Mouse (Mus musculus): Measurements from ENCODE around the gene Brca1.
A peak's percentile ranks its signal among the peaks of the same experiment; 100 is the strongest.
"Not testable (repeated sequence)": the region's sequence is repeated elsewhere in the genome, so short reads cannot be mapped to it uniquely, and the experiment has no call there.

The Brca1 gene

DNA sequence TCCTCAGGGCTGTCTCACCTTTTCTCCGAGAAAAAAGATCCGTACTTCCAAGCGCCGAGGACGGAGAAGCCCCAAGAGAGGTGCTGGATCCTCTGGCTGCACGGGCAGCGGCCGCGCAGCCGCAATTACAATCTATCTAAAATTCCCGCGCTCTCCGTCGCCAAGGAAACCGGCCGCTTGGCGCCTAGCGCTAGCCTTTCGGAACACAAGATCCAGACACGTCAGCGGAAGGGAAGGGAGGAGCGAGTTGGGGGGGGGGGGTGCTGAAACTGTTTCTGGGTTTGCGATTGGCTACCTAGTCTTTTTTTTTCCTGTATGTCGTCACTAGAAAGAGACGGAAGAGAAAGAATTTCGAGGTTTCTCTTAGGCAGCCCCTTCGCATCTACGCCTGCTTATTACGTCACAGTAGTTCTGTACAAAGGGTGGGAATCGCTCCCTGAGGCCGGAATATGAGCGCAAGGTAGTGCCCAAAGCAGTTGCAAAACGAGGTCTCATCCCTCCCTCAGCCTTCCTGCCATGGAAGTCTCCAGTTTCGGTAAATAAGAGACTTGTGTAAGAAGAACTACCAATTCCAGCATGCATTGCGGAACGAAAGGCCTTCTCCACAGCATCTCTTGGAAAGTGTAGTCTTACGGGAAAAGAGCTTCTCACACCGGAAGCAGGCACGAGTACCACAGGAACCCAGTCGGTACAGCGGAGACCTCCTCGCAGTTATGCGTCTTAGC is at the start of gene Brca1, which contains the start of gene Nbr1:
Gene Brca1, minus strand, starts transcription at position 205 of the 725 bp plus-strand sequence.
Gene Nbr1, plus strand, starts transcription at position 399 of the 725 bp plus-strand sequence.
- peak; percentile 92 for DNase-seq (ENCODE audit: low spot score)

DNA sequence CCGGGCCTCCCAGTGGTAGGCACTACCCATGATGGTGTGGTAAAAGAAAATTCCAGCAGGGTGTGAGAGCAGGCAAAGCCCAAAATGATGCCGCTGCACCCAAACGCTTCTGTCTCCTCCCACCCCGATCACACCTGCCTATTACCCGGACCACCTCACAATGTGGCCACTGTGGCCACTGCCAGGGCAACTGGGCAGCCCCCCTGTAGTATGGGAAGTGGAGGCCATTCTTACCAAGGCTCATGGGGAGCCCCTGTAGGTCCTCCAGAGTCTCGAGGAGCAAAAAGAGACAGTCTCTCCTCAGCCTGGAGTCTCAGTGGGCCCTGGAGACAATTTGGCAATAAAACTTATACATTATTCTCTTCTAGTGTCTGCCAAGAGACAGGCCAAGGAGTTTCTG is 47.4 kb upstream of the Brca1 start, which contains the start of gene Gm11634:
Gene Gm11634, minus strand, starts transcription at position 101 of the 400 bp plus-strand sequence.
- DNase-seq (ENCODE audit: low spot score): no peak

DNA sequence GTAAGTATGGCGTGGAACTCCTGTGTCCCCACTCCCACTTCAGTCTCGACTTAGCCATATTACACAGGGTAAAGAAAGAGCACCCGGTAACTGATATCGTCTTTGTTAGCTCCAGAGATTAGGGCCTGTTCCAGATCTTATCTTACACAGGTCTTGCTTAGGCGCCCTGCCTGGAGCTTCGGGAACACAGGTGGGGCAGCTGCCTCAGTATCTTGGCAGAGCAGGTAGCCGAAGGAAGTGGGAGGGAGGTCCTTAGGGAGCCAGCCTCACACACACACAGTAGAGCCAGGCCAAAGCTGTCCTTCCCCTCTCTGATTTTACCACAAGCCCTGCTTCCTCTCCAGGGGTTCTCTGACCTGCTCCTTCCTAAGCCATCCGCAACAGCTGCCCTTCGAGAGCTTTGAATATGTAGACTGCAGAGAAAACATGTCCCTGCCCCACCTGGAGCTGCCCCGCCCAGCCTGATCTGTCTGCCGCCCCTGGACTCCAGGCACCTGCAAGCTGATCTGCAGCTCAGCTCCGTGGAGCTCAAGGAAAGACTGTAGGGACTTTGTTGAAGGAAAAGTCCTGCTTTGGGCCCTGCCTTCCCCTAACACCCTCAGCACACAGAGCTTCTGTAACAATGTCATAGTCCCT is 38.4 kb upstream of the Brca1 start:
- DNase-seq (ENCODE audit: low spot score): no peak

DNA sequence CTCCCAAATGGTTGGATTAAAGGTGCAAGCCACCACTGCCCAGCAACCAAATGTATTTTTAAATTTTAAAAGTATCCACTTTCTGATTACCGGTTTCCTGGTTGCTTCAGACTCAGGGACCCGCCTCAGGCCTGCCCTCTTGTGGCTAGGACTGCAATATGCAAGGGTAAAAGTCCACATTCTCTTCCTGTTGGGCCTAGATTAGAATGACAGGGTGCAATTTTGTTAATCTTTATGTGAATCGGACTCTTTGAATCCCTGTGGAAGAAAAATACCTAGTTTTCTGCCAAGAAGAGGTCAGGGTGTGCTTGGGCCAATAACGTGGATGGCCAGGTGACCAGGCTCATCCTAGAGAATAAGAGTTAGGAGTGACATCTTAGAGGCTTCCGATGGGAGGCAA is 37.7 kb upstream of the Brca1 start:
- peak; percentile 62 for DNase-seq (ENCODE audit: low spot score)

DNA sequence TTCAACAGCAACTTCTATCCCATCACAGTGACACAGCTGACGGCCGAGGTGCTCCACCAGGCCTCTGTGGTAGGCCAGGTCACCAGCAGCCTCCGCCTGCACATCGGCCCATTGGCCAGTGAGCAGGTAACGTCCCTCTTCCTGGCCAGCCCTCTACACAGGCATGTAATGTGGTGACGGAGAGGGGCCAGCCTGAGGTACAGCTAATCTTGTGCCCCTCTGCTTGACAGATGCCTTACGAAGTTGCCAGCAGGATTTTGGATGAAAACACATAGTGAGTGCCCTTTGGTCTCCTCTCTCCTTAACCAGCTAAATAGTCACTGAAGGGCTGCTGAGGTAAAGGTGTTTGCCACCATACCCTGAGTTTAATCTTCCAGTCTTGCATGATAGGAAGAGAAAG is 37.1 kb upstream of the Brca1 start:
- no peak for DNase-seq (ENCODE audit: low spot score)

DNA sequence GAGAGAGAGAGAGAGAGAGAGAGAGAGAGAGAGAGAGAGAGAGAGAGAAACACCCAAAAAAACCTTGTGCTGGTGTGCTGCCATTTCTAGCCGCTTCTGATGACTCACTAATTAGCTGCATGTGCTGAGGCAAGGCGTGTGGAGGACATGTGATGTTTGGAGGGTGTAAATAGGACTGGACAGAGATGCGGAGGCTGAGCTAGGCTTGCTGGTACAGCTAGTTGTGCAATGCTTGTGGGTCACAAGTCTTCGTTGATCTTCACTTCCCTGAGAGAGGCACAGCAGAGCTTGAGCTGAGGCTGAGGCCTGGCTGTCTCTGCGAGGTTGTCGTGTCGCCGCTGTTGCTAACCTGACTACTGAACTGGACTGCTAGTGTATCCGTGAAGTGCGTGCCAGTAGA is 35.9 kb upstream of the Brca1 start:
- DNase-seq (ENCODE audit: low spot score): peak; percentile 35

DNA sequence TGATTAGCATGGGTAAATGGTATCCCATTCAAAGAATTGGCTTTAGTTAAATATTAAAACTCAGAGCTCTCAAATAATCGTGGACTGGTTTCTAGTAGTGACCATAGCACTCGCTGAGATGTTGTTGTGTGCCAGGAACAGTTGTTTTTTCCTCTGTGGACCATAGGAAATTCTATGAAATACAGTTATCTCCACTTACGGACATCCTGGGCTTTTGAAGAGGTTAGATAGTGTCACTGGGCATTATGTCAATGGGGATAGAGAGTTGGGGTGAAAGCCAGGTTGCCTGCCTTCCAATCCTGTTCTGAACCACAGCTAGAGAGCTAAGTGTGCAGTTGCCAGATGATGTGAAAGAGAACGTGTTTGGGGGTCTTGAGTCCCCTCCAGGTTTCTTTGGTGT is 34.0 kb upstream of the Brca1 start:
- DNase-seq (ENCODE audit: low spot score): no peak

DNA sequence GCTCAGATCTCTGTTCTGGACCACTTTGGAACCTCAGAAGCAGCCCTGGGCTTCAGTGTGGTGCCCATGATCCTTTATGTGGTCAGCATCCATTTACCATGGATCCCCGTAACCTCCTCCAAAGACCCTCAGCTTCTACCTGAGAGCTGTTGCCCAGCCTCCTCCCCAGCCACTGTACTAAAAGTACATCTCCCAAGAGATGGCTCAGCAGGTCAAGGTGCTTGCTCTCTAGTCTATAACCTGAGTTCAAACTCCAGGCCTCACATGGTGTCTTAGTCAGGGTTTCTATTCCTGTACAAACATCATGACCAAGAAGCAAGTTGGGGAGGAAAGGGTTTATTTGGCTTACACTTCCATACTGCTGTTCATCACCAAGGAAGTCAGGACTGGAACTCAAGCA is 33.3 kb upstream of the Brca1 start:
- DNase-seq (ENCODE audit: low spot score): not testable (repeated sequence)

DNA sequence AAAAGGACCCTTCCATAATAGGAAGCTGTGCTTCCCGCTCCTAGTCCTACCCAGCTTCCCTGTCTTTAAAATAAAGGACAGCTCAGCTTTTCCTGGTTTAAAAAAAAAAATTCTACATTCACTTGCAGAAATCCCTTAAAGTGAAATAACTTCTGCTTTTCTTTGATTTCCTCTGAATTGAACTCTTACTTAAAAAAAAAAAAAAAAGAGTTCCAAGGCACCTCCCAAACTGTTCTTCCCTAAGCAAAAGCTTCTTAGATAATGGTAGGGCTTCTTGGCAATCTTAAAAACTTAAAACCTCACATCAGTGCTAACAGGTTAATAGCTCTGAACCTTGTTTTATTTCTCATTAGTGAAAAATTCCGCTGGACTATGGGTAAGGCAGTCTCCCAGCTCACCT is 31.4 kb upstream of the Brca1 start:
- DNase-seq (ENCODE audit: low spot score): no peak

DNA sequence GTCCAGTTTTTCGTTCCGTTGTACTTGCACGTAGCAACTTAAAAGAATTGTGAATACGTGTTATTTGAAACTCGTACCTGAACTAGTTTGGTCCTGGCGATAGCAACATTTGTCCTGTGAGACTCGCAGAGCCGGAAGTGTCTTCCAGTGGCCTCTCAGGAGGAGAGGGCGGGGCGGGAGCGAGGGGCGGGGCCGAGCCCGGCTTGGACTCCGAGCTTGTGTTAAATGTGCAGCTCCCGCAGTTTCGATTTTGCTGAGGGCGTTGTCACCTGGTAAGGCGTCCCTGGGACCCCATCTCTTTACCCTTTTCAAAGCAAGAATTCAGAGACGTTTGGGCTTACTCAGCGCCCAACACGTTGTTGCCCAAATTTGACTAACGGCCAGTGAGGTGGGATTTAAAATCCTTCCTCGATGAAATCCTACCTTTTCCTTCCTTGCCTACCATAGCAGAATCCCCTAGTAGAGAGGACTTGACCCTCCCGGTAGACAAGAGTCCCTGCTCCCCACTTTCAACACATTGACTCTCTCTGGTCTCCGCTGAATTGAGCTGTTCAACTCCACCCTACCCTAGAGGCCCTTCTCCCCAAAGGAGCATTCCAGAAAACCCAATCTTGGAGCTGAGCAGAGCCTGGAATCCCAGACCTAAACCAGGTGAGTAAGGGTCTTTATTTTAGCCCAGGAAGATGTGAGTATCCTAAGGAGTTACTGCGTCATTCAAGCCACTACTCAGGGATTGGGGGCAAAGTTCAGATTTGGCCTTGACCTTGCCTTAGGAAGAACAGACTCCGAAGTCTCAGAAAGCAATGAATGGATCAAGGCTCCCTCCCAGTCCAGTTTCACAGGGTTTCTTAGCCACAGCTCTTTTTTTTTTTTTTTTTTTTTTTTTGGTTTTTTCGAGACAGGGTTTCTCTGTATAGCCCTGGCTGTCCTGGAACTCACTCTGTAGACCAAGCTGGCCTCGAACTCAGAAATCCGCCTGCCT is 30.6 kb upstream of the Brca1 start, which contains the start of gene Tmem106a:
Gene Tmem106a, plus strand, starts transcription at position 189 of the 982 bp plus-strand sequence.
- DNase-seq (ENCODE audit: low spot score): peak; percentile 68

DNA sequence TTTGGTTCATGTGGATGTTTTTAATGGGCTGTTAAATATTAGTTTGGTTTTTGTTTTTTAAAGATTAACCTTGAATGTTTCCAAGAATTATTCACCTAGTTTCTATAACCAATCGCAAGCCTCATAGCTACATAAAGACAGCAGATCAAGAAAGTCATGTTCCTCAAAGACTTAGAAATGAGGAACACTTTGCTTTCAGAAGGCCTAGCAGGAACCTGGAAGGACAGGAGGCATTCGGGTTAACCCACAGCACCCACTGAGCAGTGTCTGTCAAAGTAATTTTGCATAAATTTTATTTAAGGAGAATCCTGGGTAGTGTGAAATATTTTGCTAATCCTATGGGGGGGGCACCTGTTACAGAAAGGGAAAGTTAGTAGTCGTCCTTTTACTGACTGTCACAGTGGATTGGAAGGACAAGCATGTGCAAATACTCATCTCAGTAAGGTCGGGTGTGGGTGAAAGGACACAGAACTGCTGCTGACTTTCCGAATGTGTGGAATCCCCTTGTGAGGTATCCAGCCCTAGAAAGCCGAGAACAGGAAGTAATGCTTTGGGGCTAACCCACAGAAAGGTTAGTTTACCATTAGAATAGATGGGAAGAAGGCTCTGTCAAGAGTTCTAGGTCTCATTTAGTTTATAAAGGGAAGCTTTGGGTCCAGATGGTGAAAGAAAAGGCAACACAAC is 29.5 kb upstream of the Brca1 start:
- no peak for DNase-seq (ENCODE audit: low spot score)

DNA sequence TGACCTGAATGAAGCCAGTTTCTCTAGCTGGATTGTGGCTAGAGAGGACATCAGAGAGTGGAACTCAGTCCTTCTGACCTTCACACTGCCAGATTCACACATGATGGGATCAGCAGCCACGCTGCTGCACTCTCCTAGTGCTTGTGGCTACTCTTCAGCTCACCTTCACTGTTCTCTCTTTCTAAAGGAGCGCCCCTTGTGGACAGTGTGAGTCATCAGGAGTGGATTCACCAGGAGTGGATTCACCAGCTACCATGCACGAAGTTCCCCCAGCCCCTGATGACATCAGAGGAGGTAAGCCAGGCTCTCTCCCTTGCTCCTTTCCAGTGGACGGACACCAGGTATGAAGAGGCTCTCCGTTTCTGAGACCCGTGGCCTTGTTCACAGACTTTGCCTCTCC is 24.4 kb upstream of the Brca1 start:
- no peak for DNase-seq (ENCODE audit: low spot score)

DNA sequence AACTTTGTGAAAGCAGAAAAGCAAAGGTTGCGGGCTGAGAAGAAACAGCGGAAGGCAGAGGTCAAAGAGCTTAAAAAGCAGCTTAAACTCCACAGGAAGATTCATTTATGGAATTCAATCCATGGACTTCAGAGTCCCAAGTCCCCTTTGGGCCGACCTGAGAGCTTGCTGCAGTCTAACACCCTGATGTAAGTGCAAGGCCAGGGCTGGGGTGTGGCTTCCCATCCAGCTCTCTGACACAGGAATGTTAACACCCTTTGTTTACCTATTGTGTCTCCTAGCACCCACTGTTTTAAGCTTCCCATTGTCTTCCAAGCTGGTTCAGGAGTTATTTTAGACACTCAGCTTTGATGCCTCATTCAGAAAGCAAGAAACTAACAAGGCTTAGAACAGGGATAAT is 16.7 kb upstream of the Brca1 start:
- no peak for DNase-seq (ENCODE audit: low spot score)

DNA sequence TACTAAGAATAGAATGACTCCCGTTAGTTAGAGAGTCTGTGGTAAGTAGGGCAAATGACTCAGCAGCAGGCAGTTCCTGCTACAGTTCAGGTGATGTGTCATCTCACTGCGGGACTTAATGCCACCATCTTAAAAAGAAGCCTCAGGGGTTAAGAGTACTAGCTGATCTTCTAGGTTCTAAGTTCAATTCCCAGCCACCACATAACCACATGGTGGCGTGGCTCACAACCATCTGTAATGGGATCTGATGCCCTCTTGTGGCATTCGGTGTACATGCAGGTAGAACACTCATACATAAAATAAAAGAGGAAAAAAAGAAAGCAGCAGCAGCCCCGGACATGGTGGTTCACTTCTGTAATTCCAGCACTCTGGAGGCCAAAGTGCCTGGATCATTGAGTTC is 10.6 kb upstream of the Brca1 start:
- DNase-seq (ENCODE audit: low spot score): peak; percentile 55

DNA sequence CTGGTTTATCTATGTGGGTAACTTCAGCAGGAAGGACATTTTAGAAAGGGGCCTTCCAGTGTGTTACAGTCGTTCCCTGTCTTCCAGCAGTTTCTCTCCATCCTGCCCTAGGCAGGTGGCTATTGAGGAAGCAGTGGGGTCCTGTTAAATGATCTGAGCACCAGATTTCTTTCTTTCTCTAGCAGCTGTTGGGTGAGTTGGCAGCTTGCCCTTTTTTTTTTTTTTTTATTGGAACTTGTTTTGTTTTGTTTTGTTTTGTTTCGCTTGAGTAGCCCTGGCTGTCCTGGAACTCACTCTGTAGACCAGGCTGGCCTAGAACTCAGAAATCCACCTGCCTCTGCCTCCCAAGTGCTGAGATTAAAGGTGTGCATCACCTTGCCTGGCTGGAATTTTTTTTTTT is 5.2 kb upstream of the Brca1 start:
- no peak for DNase-seq (ENCODE audit: low spot score)

DNA sequence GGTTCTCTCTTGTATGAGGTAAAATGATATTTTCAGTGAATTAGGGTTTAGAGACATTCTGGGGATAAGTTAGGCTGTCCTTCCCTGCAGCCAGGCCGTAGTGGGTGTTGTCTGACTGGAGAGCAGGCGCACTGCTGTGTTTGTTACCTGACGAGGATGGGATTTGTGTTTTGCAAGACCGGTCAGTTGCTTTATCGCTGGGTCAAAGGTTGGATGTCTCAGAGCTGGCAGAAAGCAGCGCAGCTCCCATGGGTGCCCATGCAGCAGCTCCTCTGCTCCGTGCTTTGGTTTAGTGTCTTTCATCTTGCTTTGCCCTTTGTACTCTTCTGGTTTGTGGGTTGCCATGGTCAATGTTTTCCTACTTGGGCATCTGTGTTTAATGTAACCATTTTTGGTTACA is 4.8 kb upstream of the Brca1 start:
- DNase-seq (ENCODE audit: low spot score): no peak

DNA sequence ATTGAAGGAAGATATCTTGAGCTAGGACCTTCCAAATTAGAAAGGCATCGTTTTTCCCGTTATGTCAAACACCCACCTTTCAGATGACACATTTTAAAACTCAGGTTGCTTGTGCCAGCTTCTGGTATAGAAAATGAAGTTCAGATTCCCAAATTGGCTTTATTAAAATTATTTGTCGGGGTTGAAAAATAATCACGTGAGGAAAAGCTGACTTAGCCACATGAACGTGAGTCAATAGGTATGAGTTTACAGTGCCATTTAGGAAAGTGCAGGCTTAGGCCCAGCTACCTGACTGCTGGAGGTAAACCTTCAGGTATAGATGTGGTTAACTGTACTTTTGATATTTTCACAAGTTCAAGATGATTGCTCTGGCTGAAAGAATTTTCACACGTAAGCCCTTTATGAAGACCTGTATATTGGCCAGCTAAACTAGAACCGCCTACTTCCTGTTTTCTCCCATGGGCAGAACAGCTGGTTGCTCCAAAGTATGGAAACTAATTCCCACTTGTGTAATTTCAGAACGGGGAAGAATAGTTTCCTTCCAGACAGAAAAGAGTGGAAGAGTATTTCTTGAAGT is 1.7 kb upstream of the Brca1 start:
- no peak for DNase-seq (ENCODE audit: low spot score)

DNA sequence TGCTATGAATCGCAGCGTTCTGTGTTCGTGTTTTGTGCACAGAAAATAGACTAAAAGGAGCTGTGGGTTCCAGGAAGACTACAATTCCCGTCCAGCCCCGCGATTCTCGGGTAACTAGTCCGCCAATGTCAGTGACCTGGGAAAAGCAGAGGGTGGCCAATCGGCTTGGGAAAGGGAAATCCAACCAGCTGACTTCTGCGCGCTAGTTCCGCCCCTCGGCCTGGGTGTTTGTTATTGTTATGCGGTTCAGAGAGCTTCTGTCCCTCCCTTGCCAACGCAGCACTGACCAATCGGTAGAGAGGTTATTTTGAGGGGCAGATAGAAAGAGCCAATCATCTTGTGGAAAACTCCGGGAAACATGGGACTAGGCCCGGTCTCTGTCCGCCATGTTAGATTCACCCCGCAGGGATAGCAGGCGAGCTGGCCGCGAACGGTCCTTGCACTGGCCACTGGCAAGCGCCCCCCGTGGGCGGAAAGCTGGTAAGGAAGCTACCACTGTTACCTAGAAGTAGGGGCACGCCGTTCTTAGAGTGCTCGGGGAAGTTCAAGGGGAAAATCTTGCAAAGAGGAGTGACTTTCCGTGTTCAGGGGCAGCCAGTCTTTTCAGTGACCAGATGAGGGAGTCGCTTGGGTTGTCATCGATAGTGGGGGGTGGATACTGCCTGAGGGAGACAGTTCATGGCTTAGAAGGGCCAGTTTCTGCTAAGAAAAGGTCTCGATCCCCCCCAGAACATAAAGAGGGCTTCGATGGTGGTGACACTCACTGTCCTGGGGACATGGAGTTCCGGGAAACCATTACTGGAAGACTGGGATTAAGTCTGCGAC is 933 bp upstream of the Brca1 start:
- DNase-seq (ENCODE audit: low spot score): peak; percentile 100

DNA sequence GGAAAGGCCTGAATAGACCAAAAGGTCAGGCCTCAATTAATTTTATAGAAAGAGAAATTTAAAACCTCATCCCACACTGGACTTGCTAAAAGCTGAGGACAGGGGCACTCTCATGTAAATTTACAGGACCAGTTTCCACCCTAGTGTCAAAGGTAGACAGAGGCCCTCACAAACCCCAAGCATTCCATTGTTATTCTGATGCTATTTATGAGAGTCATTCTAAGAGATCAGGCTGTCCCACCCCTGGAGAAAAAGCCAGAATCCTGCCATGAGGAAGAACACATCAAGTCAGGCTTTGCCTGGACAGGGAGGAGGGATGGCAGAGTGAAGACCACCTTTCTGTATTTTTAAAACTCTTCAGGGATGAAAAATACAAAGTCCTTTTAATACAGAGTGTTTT is 3.2 kb downstream of the Brca1 start:
- no peak for DNase-seq (ENCODE audit: low spot score)

DNA sequence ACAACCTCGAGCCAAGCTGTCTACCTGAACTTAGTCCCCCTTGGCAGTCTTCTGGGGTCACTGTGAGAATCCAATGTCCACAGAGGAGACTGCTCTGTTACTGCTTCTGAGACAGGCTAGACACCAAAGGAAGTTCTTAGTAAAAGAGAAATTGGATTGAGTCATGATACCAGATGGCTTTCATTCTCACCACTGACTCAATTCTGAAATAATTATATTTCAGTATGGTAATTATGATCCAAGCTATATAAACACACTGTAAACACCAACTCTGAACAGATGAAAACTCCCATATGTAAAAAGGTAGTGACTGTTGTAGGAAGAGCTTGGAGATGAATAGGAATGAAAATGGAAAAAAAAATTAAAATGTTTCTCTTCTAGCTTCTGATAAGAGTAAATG is 7.6 kb downstream of the Brca1 start:
- DNase-seq (ENCODE audit: low spot score): no peak

DNA sequence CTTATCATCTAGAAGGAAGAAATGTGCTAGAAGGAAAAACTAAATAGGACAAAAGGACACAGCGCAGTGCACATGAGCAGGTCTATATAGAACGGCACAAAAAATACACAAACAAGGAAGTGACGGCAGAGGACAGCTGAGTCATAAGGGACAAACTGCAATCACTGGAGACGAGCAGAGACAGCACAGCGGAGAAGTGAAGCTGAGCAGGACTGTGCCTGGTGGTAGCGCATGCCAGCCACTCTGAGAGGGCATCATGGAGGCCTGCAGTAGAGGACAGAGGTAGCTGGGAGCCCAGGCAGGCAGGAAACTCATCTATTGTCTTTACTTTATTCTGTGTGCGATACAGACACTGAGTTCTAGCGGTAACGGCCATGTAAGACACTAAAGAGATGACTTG is 8.2 kb downstream of the Brca1 start:
- no peak for DNase-seq (ENCODE audit: low spot score)

All from lung, postnatal 25 days (tissue).